13 mouse cellular contexts compared by ENCODE assay signal in genomic region chr12:54509903-54510302, GRCm38 (mm10).
DNase-seq lines count a peak whose midpoint lies in the region; ATAC-seq lines count a peak whose summit lies in the region.
"Had no signal": no experiment of that assay in that cellular context is flagged by ENCODE, and none has a peak within 500 bp of the region (broad histone marks: within the 10 kb centered on the region; RNA-seq: fewer than 3 reads in every experiment).

No protein-coding gene starts in this region.

- 25% methylated on average over 6 of the region's 6 CpGs for WGBS in intestine, embryonic 15.5 days

- no peak overlapping the region for H3K4me3 ChIP-seq in intestine, embryonic 15.5 days (replicated peaks)
- H3K4me3 ChIP-seq: forebrain, embryonic 10.5 days; heart, embryonic 15.5 days; limb, embryonic 13.5 days had no signal

- H3K9me3 ChIP-seq in intestine, embryonic 15.5 days = no peaks in the 10 kb centered on the region
- H3K9me3 ChIP-seq: forebrain, embryonic 10.5 days; heart, embryonic 15.5 days; limb, embryonic 13.5 days had no signal

- H3K4me1 ChIP-seq in intestine, embryonic 15.5 days (replicated peaks) = 0 out of 2 replicates have a peak, but pooled peaks cover 6% of the 10 kb centered on the region
- H3K4me1 ChIP-seq: forebrain, embryonic 10.5 days; heart, embryonic 15.5 days had no signal

- H3K36me3 ChIP-seq in intestine, embryonic 15.5 days = no peaks in the 10 kb centered on the region
- H3K36me3 ChIP-seq: forebrain, embryonic 10.5 days; heart, embryonic 15.5 days; limb, embryonic 13.5 days had no signal

- no peaks in the 10 kb centered on the region for H3K27me3 ChIP-seq in intestine, embryonic 15.5 days (replicated peaks)
- H3K27me3 ChIP-seq: heart, embryonic 15.5 days; limb, embryonic 13.5 days had no signal

- H3K9ac ChIP-seq in intestine, embryonic 15.5 days = no peak overlapping the region
- H3K9ac ChIP-seq: heart, embryonic 15.5 days; limb, embryonic 13.5 days had no signal

- H3K4me2 ChIP-seq in intestine, embryonic 15.5 days (replicated peaks) = no peak overlapping the region
- H3K4me2 ChIP-seq: heart, embryonic 15.5 days; limb, embryonic 13.5 days had no signal

- no peak for ATAC-seq in intestine, embryonic 15.5 days

- H3K27ac ChIP-seq in intestine, embryonic 15.5 days = peak overlapping the region; percentile 61; the same call in 1 of the 2 replicates
- H3K27ac ChIP-seq: forebrain, embryonic 10.5 days; limb, embryonic 13.5 days had no signal

- peak; percentile 5 for DNase-seq in cerebellum, adult 11-12 months
- DNase-seq in cerebellum, adult 8-10 months = no peak
- DNase-seq in kidney, postnatal 10 days = peak; percentile 22
- DNase-seq in kidney, postnatal 4 days = no peak
- peak; percentile 12 for DNase-seq in adrenal gland, adult 8-10 months
- DNase-seq in urinary bladder, postnatal 10 days (ENCODE audit: low spot score) = no peak
- DNase-seq in ovary, postnatal 14 days (ENCODE audit: low spot score) = no peak
- DNase-seq: gastrocnemius, postnatal 10 days; thymus, postnatal 14 days had no signal

Comparison
In these comparisons a context has a peak if more than half of its experiments do, and no peak if none do; other contexts are left out.
1. DNase-seq: peak in cerebellum, adult 11-12 months (single experiment), kidney, postnatal 10 days (single experiment) and adrenal gland, adult 8-10 months (single experiment); none in cerebellum, adult 8-10 months (single experiment), kidney, postnatal 4 days (0 of 2), urinary bladder, postnatal 10 days (single experiment) and ovary, postnatal 14 days (single experiment).